Mouse (Mus musculus) heart, postnatal 25 days (tissue): ENCODE measurements around the gene Ecpas. TPM values are rescaled to one million over a fixed set of nuclear protein-coding genes. Genes with fewer than 3 reads are reported as not detected.

ENCODE experiments used
- DNase-seq: peaks from one replicate; pipeline ENCODE4 v3.0.0; 2022; ENCODE audit warnings: low spot score
- intact Hi-C: fragments of 180-260 bp; cut with DNase I; formaldehyde crosslinking; loops from one replicate; pipeline ENCODE4 v1.15.1; 2025
- total RNA-seq, 2 experiments: library from RNA; stranded (reverse); gene quantifications; 2 replicates each; pipeline ENCODE4 v1.2.3; 2021

Ecpas gene
- total RNA-seq, 2 experiments from 2014 or later, result 188 to 190 TPM

GRCm38 (mm10) chr4:58749510-58749909 is 163.0 kb downstream of the Ecpas start:
- no peak for DNase-seq
- intact Hi-C loops, result loop anchor here (2.0 kb wide), 3 partner anchors 197 to 483 kb away; partner anchors contain the start of gene Lpar1

- peak; percentile 35 for DNase-seq
- intact Hi-C loops, result loop anchor here (2.0 kb wide), 3 partner anchors 196 to 482 kb away; partner anchors contain the start of gene Lpar1
These were observed 163.4 kb downstream of the Ecpas start for GRCm38 (mm10) chr4:58749101-58749500.

Other genes with a start within 250 kb of the Ecpas start
- under 1 TPM in 1 of 2 experiments, not detected in 1; 0.06 TPM for gene Olfr267, start 125.0 kb downstream of the Ecpas start, total RNA-seq
- not detected for gene Zkscan16, start 30.9 kb upstream of the Ecpas start, total RNA-seq
- 1 to 10 TPM; 4.2 to 4.7 TPM for gene Ptgr1, start 74.4 kb upstream of the Ecpas start, total RNA-seq
- gene Dnajc25, start 82.3 kb upstream of the Ecpas start, total RNA-seq, result 10 to 100 TPM; 17.6 to 18.2 TPM
- 1 to 10 TPM; 4.8 to 7.4 TPM for gene Gm20503, start 90.5 kb upstream of the Ecpas start, total RNA-seq
- gene Gng10, start 122.3 kb upstream of the Ecpas start, total RNA-seq, result 10 to 100 TPM; 15.8 to 18.7 TPM
- gene AI481877, start 226.2 kb upstream of the Ecpas start, total RNA-seq, result not detected